Mouse (Mus musculus): Measurements from ENCODE around the gene Thnsl2.

The Thnsl2 gene

DNA sequence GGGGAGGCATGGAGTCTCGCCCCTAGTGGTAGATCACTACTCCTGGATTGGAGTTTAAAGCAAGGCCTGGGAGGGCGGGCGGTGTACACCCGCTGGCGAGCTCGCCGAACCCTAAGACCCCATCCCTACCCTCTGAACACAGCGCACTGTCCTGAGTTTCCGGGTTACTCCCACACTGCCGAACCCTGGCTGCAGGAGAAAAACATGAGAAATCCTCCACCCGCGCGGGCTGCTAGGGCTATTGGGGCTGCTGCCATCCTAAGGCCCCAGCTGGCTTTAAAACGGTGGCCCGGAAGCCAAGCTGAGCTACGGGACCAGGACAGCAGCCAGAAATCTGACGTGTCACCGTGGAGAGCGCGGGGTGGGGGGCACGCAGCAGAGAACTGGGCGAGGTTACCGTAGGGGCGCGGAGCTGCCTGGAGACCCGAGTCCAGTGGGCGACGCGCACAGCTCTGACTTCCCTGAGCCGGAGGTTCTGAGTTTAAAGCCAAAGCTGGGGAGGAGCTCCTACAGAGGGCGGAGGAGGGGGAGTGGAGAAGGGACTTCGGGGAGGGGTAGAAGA, at the start of gene Thnsl2:
Thnsl2 (minus strand) TSS at position 546 of the 562 bp plus-strand sequence.
- peak; percentile 82 for DNase-seq (ENCODE audit: inconsistent ontology term)

DNA sequence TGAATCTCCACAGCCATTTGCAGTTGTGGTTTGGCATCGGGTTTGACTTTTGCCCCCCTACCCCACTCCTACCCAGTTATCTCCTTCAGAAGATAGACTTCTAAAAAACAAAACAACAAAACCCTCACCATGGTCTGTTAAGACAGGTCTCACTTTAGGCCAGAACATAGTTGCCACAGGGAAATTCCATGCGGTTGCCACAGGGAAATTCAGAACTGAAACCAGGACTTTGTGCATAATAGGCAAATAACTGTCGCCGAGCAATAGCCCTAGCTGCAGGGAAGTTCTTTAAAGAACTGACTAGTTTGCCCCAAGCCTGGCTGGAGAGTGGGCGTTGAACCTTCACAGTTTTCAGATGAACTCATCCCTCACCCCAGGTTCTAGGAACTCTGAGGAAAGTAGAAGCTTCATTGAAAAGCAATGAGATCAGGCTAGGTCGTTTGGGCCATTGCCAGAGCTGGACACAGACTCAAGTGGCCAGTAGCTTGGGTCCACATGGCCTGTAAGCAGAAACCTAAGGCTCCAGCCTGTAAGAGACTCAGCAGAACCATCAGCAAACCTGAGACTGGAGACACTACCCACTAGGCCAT, 49.0 kb upstream of the Thnsl2 start:
- no peak for DNase-seq (ENCODE audit: inconsistent ontology term)

DNA sequence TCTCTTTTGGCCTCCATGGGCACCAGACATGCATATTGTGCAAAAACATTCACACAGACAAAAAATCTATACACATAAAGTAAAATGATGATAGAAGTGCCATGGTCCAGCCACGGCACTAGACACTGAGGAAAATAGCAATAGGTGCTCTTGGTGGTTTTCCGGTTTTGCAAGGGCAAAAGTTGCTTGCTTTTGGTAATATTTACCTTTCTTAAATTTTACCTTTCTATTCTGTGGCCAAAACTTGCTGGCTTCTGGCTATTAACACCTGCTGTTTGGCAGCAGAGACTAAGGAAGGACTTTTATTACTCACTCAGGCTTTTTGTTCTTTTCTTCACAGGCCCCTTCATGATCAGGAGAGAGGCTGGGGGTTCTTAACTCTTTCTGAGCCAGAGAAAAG, 46.3 kb upstream of the Thnsl2 start:
- no peak for DNase-seq (ENCODE audit: inconsistent ontology term)

DNA sequence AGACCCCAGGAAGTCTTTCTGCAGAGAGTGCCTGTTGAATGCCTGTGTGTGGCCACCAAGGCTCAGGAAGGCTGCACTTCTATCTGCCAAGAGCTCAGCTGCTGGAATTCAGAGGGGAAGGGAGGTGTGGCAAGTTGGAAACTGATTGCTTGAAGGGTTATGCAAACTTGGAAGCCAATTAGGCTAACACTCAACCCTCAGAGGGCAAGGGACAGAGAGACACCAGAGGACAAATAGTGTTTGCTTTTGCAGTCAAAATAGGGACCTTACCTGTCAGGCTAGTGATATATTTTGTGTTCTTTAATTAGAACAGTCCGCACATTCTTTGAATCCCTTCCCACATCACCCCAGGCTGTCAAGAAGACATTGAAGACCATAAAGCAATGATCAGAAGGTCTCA, 45.3 kb upstream of the Thnsl2 start:
- no peak for DNase-seq (ENCODE audit: inconsistent ontology term)

DNA sequence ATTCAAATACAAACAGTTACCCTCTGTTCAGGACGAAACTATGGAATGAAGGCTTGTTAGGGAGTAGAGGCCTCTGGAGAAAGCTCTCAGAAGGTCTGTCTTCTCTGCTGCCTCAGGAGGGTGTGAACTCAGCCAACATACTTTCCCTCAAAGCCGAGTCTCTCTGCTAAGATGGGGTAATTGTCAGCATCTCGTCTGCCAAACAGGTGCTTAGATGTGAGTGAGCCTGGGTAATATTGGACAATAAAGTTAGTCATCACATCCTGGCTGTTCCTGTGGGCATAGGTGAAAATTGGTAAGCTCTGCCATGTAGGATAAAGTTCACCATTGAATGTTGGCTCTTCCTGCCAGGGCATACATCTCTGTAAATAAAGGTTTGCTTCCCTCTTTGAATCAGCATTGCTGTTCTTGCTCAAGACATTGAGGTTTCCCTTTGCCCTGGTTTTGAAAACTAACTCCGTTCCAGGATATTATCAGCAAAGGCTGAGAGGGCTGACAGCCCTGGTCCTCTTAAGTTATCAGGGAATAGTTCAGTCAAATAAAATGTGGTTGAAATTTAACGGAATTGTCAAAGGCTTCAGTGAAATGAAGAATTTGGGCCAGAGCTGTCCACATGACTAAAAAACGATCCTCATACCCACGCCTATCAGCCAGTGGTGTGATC, 40.8 kb upstream of the Thnsl2 start:
- no peak for DNase-seq (ENCODE audit: inconsistent ontology term)

DNA sequence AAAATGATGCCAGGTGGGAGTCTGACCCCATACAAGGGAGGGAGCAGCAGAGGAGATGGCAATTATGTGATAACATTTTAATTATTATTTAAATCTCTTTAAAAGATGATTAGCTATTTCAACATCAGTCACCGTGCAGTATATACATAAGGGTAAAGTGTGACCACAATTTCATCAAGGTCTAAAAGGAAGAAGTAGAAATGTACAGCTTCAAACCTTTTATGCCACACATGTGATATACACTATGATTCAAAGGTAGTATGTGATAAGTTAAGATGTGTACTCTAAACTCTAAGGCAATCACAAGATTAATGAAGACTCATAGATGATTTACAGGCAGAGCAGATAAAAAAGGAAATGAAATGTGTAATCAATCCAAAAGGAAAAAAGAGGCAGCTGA, 36.4 kb upstream of the Thnsl2 start:
- DNase-seq (ENCODE audit: inconsistent ontology term) = no peak

DNA sequence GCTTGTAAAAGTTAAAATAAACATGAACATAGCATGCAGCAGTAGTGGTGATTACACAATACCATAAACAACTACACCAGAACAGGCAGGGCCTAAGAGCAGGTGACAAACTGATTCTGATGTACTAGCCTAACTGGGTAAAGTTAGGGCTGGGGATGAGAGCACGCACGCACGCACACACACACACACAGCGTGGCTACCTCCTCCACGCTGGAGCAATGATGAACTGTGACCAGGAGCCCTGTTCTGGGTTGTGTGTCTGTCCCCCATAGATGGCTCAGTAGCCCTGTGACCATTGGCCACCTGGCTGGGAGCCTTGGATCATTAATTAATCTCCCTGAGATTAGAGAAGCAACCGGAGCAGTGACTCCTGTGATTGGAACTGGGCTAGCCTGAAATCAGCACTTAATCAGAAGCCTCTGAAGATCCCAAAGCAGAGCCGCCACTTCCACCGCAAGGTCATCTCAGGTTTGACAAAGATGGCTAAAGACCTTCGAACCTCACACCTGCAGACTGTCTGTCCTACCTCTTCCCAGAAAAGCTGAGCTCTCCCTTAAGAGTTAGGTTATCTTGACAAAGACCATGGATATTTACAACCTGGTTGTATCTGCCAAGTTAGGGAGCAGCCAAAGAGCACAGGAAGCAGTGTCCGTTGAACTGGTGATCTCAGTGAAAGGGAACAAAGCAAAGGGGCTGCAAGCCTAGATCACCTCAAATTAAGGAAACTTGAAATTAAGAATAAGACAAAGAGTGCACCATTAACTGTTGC, 28.8 kb upstream of the Thnsl2 start:
- DNase-seq (ENCODE audit: inconsistent ontology term) = no peak

DNA sequence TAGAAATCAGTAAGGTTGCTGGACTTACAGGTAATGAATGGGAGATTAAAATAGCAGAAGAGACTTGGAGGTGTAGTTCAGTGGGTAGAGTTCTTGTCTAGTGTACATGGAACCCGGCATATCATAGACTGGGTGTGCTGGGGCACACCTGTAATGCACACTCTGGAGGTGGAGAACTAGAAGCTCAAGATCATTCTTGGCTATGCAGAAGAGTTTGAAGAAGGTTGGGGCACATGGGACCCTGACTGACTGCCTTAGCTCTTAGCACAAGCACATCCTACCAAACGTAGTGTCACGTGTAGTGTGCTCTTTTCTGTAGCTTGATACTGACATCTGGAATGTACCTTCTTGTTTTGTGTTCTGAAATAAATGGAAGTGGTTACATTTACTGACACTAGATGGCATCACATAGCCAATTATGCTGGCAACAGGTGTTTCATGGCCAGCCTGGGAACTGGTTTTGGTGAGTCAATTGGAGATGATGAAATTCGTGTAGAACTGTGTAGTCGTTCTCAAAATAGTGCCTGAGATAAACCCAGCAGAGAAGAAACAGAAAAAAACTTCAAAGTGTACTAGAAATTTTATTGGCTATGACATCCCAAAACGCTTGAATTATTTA, 22.4 kb upstream of the Thnsl2 start:
- peak; percentile 51 for DNase-seq (ENCODE audit: inconsistent ontology term)

DNA sequence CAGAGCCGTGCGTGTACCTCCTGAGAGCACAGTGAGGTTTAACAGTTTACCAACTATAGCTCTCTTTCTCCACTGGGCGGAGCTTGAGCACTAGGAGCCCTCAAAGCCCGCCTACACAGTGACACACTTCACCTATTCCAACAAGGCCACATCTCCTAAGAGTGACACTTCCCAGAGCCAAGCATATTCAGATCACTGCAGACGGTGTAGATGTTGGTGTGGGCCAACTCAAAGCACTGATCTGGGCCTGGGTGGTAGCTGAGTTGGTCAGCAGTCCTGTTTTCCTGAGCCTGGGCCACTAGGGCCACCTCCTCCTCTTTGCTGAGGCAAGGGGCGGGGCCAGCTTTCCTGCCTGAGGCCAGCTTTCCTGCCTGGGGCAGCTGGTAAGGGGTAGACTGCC, 20.2 kb upstream of the Thnsl2 start:
- DNase-seq (ENCODE audit: inconsistent ontology term) = no peak

DNA sequence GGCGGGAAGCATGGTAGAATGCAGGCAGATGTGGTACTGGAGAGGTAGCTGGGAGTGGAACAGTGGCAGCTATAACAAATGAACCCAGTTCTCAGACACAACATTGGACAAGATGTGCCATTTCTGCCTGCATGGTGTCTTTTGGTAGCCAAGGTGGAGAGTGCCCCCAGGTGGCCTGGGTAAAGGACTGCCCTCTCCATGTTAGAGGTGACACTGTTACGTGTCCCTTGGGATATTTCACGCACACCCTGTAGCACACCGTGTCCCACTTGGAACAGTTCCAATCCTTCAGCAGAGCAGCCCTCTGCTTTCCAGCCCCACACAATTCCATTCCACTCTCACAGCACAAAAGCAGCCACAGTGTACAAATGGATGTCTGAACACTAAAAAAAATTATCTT, 18.0 kb upstream of the Thnsl2 start:
- peak; percentile 12 for DNase-seq (ENCODE audit: inconsistent ontology term)

DNA sequence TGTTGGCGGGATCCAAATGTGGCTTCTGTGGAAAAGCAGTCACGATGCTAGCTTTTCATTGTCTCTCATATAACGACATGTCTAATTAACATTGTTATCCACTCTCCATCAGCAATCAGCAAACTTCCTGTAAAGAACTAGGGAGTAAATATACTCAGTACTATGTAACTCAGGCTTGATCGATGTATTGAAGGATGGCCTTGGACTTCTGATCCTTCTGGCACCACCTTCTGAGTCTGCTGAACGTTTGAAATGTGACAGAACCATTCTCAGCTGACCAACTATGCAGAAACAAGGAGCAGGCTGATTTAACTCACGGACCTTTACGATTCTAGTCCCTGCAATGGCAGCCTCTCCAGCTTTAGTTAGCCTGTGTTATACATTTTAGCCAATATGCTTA, 17.1 kb upstream of the Thnsl2 start:
- no peak for DNase-seq (ENCODE audit: inconsistent ontology term)

DNA sequence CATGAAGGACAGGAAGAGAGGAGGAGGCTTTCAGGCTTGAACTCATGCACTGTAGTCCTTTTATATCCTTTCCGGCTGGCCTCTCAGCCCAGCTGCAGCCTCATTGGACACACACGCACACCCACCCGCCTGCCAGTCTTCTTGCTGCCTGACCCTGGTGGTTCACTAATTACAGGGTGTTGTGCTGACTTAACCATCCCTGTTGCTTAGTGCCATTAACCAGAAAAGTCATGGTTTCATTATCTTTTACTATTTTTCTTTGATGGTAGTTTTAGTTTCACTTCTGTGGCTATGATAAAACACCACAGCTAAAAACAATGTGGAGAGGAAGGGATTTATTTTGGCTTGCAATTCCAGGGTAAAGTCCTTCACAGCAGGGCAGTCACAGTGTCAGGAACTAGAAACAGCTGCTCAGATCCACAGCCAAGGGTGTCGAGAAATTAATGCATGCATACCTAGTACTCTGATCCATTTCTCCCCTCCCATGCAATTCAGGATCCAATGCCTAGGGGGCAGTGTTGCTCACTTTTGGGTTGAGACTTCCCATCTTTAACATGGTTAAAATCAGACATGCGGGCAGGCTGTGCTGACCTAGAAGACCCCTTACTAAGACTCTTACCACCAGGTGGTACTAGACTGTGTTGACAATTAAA, 12.6 kb upstream of the Thnsl2 start:
- DNase-seq (ENCODE audit: inconsistent ontology term) = no peak

DNA sequence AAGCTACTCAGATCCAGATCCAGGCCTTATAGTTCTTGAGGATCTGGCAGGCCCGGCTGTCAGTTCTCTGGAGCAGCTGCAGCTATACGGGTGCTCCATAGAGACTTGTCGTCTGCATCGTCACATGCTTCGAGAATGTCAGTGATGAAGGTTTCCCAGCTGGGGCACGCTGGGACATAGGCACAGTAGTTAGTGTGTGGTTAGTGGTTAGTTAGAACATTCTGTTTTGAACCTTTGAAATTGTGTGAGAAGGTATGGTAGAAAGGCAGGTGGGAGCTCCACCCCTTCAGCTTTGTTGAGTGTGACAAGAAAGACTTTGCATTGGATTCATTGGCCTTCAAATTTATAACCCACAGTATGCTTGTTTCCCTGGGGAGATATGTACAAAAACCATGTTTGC, 10.6 kb upstream of the Thnsl2 start:
- DNase-seq (ENCODE audit: inconsistent ontology term) = no peak

DNA sequence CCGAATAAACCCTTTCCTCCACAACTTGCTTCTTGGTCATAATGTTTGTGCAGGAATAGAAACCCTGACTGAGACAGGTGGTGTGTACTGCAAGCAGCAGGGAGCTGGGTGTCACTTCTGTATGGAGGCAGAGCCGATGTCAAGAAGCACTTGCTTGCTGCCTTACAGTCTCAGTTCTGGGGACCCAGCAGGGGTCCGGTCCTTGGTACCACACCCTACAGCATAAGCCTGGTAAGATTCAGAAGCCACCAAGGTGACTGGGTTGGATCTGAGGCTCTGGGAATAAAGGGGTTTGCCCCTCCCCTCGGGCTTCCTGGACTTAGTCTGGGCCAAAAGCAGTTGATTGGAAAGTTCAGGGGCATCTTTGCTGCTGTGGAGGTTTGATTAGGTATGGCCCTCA, 9.2 kb upstream of the Thnsl2 start:
- DNase-seq (ENCODE audit: inconsistent ontology term) = no peak

DNA sequence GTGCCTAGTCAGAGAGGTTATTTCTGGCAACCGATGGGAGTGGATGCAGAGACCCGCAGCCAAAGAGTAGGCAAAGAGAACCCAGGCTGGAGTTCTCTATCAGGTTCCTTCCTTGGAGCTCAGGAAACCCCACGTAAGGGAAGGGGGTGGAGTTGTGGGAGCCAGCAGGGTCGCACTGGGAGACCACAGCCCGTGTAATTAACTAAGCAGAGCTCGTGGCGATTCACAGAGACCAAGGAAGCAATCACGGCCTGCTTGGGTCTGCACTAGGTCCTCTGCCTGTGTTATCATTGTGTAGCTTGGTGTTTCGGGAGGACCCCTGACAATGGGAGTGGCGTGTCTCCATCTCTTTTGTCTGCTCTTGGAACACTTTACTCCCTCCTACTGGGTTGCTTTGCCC, 6.9 kb upstream of the Thnsl2 start:
- no peak for DNase-seq (ENCODE audit: inconsistent ontology term)

DNA sequence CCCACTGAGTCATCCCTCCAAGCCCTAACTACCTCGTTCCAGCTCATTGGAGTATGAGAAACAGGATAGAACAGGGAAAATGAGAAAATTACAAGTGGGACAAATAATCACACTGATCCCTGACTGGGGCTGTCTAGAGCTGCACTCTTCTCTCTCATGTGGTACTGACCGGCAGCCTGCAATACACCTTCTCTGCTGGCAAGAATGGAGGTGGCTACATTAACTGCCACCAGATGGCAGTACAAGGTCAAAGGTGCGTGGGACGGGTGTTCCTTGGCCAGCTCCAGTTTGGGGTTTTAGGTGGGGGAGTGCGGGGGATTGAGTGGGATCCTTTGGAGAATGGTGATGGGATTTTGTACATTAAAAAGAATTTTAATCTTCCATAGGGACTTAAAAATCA, 5.3 kb upstream of the Thnsl2 start:
- peak; percentile 34 for DNase-seq (ENCODE audit: inconsistent ontology term)

DNA sequence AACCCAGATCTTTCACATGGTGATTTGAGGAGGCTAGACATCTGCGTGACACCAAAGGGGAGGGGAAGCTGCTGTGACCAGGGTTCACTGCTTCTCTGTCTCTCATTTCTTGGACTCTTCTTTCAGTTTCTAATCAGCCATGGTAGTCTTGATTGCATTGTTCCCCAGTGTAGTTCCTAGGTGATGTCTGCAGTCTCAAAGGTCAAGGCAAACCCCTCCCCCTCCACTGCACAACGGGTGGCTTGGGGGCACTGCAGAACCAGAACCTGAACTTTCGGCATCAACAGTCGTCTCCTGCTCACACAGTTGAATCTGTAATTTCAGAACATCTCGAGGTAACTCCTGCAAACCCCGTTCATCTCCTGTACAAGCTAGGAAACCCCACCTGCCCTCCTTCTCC, 4.1 kb upstream of the Thnsl2 start:
- no peak for DNase-seq (ENCODE audit: inconsistent ontology term)

DNA sequence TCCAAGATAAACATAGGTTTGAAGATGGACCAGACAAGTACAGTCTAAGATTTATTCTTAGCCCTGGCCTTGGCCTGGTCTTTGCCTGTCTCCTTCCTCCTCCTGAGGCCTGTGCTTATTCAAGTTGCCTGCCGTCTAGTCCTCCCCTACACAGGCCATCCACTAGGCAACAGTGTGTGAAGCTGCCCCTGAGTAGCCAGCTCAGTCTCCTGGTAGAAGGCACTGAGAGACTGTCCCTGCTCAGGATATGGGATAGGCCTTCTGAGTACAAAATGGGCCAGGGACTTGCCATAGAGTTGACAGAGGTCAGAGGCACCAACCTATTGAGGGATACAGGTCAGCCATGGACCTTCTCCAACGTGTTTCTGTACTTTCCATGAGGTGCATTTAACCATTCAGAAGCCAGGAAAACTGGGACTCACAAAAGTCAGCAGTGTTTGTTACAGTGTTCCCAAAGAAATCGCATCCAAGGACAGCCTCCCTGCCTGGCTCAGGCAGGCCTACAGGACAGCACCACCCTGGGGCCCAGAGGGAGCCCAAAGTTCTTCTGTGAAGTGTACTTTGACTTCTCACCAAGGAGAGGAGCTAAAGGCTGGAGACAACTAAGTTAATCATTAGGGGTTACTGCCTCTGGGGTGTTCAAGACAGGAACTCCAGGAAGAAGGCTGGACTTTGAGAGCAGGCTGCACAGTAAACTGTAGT, 1.2 kb upstream of the Thnsl2 start:
- no peak for DNase-seq (ENCODE audit: inconsistent ontology term)

DNA sequence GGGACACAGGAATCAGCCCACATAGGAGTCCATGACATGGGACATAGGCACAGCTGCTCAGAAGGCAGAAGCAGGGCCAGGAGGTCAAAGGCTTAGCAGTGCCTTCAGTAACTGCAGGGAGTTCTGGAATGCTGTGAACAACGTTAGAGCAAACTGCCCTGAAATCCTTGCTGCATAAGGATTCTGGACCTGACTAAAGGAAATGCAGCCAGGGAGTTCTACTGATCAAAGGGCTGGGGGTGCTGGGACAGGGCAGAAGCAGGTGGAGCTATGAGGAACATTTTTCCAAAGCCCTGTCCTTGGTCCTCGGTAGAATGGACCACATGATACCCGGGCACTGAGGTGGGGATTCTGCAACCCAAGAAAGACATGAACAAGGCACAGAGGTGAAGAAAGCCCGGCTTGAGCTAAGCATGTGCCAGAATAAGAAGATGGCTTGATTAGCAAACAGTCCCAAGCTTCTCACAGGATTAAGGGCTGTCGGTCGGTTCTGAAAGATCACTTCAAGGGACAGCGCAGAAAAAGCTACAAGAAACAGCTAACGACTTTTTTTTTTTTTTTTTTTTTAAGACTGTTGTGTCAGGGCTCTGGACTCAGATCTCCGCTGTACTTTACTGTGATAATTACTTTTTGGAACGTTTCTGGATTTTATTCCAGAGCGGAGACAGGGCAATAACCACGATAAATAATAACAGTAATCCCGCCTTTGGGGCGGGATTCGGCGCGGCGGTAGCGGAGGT, 915 bp downstream of the Thnsl2 start:
- no peak for DNase-seq (ENCODE audit: inconsistent ontology term)

DNA sequence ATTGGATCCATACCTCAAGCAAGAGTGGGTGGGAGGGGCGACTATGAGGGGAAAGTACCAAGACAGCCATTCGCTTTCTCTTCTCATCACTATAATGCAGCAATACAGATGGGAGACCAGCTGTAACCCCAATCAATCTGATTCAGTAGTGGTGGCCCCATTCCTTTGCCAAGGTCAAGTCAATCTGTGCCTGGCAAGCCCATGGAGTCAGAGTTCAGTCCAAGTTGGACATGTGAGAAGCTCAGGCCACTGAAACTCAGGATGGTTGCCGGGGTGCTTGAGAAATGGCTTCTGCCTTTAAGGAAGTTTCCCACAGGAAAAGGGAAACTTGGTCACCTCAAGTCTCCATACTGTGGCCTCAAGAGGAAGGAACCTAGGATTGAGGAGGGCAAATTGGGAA, 9.2 kb downstream of the Thnsl2 start:
- DNase-seq (ENCODE audit: inconsistent ontology term) = no peak

DNA sequence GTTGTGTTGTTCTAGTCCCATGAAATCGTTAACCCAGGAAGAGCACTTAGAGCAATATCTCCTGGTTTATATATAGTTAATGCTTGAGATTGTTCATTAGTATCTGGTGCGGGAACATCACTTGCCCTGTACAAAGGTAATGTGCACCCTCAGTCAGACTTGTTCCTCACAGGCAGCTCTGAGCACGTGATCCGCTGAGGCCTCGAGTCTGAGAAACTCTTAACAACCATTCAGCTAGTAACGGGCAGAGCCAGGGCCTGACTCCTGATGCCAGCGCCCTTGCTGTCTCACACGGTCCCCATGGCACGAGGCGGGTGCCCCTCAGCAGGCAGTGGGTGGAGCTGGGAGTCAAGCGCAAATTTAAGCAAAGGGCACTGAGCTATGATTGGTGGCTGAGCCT, 10.7 kb downstream of the Thnsl2 start:
- DNase-seq (ENCODE audit: inconsistent ontology term) = no peak

Measured in Muller cell, postnatal 12 days (primary cell).